Mouse (Mus musculus): ENCODE results near the gene Mief1.

Gene Mief1

GRCm38 (mm10) chr15:80271858-80272396, 38.1 kb downstream of the Mief1 start:
- Histone ChIP-seq H3K27me3 (ENCODE audit: control insufficient read depth, insufficient read depth, low read length, poor library complexity, severe bottlenecking) (no peaks in the 10 kb centered on the region; the same call in 1 of the 2 replicates), H3K36me3 (ENCODE audit: control insufficient read depth, insufficient read depth, low read length, poor library complexity, severe bottlenecking) (no peaks in the 10 kb centered on the region)
- no peak for DNase-seq (ENCODE audit: low read depth, low spot score)

- peak; percentile 42 for DNase-seq (ENCODE audit: low read depth, low spot score)
- Histone ChIP-seq H3K27me3 (ENCODE audit: control insufficient read depth, insufficient read depth, low read length, poor library complexity, severe bottlenecking) (no peaks in the 10 kb centered on the region), H3K36me3 (ENCODE audit: control insufficient read depth, insufficient read depth, low read length, poor library complexity, severe bottlenecking) (no peaks in the 10 kb centered on the region)
Measured at GRCm38 (mm10) chr15:80277107-80277506, 43.3 kb downstream of the Mief1 start.

GRCm38 (mm10) chr15:80277625-80278024, 43.8 kb downstream of the Mief1 start:
- H3K27me3 ChIP-seq (ENCODE audit: control insufficient read depth, insufficient read depth, low read length, poor library complexity, severe bottlenecking), result no peaks in the 10 kb centered on the region
- no peaks in the 10 kb centered on the region for H3K36me3 ChIP-seq (ENCODE audit: control insufficient read depth, insufficient read depth, low read length, poor library complexity, severe bottlenecking)
- DNase-seq (ENCODE audit: low read depth, low spot score), result peak; percentile 74

GRCm38 (mm10) chr15:80278121-80278759, 44.4 kb downstream of the Mief1 start:
- H3K36me3 ChIP-seq (ENCODE audit: control insufficient read depth, insufficient read depth, low read length, poor library complexity, severe bottlenecking), result no peaks in the 10 kb centered on the region
- H3K27me3 ChIP-seq (ENCODE audit: control insufficient read depth, insufficient read depth, low read length, poor library complexity, severe bottlenecking), result no peaks in the 10 kb centered on the region
- DNase-seq (ENCODE audit: low read depth, low spot score), result no peak

GRCm38 (mm10) chr15:80279053-80279452, 45.2 kb downstream of the Mief1 start:
- Histone ChIP-seq H3K27me3 (ENCODE audit: control insufficient read depth, insufficient read depth, low read length, poor library complexity, severe bottlenecking) (no peaks in the 10 kb centered on the region), H3K36me3 (ENCODE audit: control insufficient read depth, insufficient read depth, low read length, poor library complexity, severe bottlenecking) (no peaks in the 10 kb centered on the region)
- no peak for DNase-seq (ENCODE audit: low read depth, low spot score)

- Histone ChIP-seq H3K27me3 (ENCODE audit: control insufficient read depth, insufficient read depth, low read length, poor library complexity, severe bottlenecking) (no peaks in the 10 kb centered on the region), H3K36me3 (ENCODE audit: control insufficient read depth, insufficient read depth, low read length, poor library complexity, severe bottlenecking) (no peaks in the 10 kb centered on the region)
- peak; percentile 63 for DNase-seq (ENCODE audit: low read depth, low spot score)
Measured at GRCm38 (mm10) chr15:80280646-80281045, 46.8 kb downstream of the Mief1 start.

- Histone ChIP-seq H3K36me3 (ENCODE audit: control insufficient read depth, insufficient read depth, low read length, poor library complexity, severe bottlenecking) (no peaks in the 10 kb centered on the region), H3K27me3 (ENCODE audit: control insufficient read depth, insufficient read depth, low read length, poor library complexity, severe bottlenecking) (peaks cover 2% of the 10 kb centered on the region; the same call in 1 of the 2 replicates)
- DNase-seq (ENCODE audit: low read depth, low spot score), result peak; percentile 28
Measured at GRCm38 (mm10) chr15:80286851-80287415, 53.1 kb downstream of the Mief1 start, which contains the start of gene Cacna1i. TSS of gene Cacna1i (plus strand) at chr15:80287238.

GRCm38 (mm10) chr15:80288036-80288435, 54.2 kb downstream of the Mief1 start:
- Histone ChIP-seq H3K36me3 (ENCODE audit: control insufficient read depth, insufficient read depth, low read length, poor library complexity, severe bottlenecking) (no peaks in the 10 kb centered on the region), H3K27me3 (ENCODE audit: control insufficient read depth, insufficient read depth, low read length, poor library complexity, severe bottlenecking) (peaks cover 2% of the 10 kb centered on the region; the same call in 1 of the 2 replicates)
- DNase-seq (ENCODE audit: low read depth, low spot score), result no peak

- Histone ChIP-seq H3K36me3 (ENCODE audit: control insufficient read depth, insufficient read depth, low read length, poor library complexity, severe bottlenecking) (no peaks in the 10 kb centered on the region), H3K27me3 (ENCODE audit: control insufficient read depth, insufficient read depth, low read length, poor library complexity, severe bottlenecking) (peaks cover 2% of the 10 kb centered on the region; the same call in 1 of the 2 replicates)
- peak; percentile 92 for DNase-seq (ENCODE audit: low read depth, low spot score)
Measured at GRCm38 (mm10) chr15:80289436-80289835, 55.6 kb downstream of the Mief1 start.

GRCm38 (mm10) chr15:80297146-80297545, 63.3 kb downstream of the Mief1 start:
- no peaks in the 10 kb centered on the region for H3K27me3 ChIP-seq (ENCODE audit: control insufficient read depth, insufficient read depth, low read length, poor library complexity, severe bottlenecking)
- no peaks in the 10 kb centered on the region for H3K36me3 ChIP-seq (ENCODE audit: control insufficient read depth, insufficient read depth, low read length, poor library complexity, severe bottlenecking)
- peak; percentile 35 for DNase-seq (ENCODE audit: low read depth, low spot score)
